Mouse (Mus musculus) small intestine, adult 2 months (tissue): Measurements from ENCODE around the gene Bmp2k. TPM values are rescaled to one million over a fixed set of nuclear protein-coding genes. Genes with fewer than 3 reads are reported as not detected.
"Not testable (repeated sequence)": the region's sequence is repeated elsewhere in the genome, so short reads cannot be mapped to it uniquely, and the experiment has no call there.

Experiments
- H3K27ac ChIP-seq: fragments of 200-500 bp; 2 replicates; pipeline ENCODE4 v1.5.1; 2012; ENCODE audit warnings: low read depth, low read length, control low read depth, inconsistent platforms; ENCODE audit not compliant: insufficient read depth
- H3K27me3 ChIP-seq: fragments of 200-500 bp; 2 replicates; pipeline ENCODE4 v1.6.1; 2012; ENCODE audit warnings: mild to moderate bottlenecking, moderate library complexity, low read length, inconsistent platforms; ENCODE audit not compliant: control insufficient read depth, insufficient read depth
- H3K36me3 ChIP-seq: fragments of 200-500 bp; 2 replicates; pipeline ENCODE4 v1.6.1; 2012; ENCODE audit warnings: mild to moderate bottlenecking, low read length, control low read depth, inconsistent platforms; ENCODE audit not compliant: control insufficient read depth, insufficient read depth
- H3K4me1 ChIP-seq: fragments of 200-500 bp; 2 replicates; pipeline ENCODE4 v1.6.1; 2012; ENCODE audit warnings: low read length, inconsistent platforms, mixed read lengths; ENCODE audit not compliant: control insufficient read depth, insufficient read depth, insufficient read length
- H3K4me3 ChIP-seq: fragments of 200-500 bp; 2 replicates; pipeline ENCODE4 v1.5.1; 2012; ENCODE audit warnings: low read depth, mild to moderate bottlenecking, control low read depth, inconsistent platforms, low read length, moderate library complexity
- CTCF ChIP-seq: fragments of 200-500 bp; IDR thresholded peaks from 2 replicates; pipeline ENCODE4 v1.5.1; 2012; ENCODE audit warnings: low read depth, mild to moderate bottlenecking, control low read depth, inconsistent platforms, low read length, moderate library complexity, mixed read lengths; ENCODE audit not compliant: insufficient replicate concordance, insufficient read length; ENCODE audit errors: extremely low read depth
- POLR2A ChIP-seq: fragments of 200-500 bp; IDR thresholded peaks from 2 replicates; pipeline ENCODE4 v1.6.1; 2012; ENCODE audit warnings: low read depth, mild to moderate bottlenecking, control low read depth, inconsistent platforms, low read length, moderate library complexity
- WGBS: fragments of 180-500 bp; shearing (Covaris S2); methylation state at CpG from one replicate; pipeline ENCODE4 v1.1.7; 2018; 5-methylcytosine and 5-hydroxymethylcytosine counted together
- polyA plus RNA-seq: library from polyadenylated mRNA; depleted of rRNA; stranded (reverse); fragments of >200 nt; gene quantifications from 2 replicates; pipeline ENCODE4 v1.2.3, GENCODE M21; 2012

Gene Bmp2k
- polyA plus RNA-seq, 1 experiment = 13.0 TPM

GRCm38 (mm10) chr5:97015781-97016508 lies 18.5 kb downstream of the Bmp2k start:
- Histone ChIP-seq H3K27me3 (no peaks in the 10 kb centered on the region), H3K36me3 (no peaks in the 10 kb centered on the region; the same call in 1 of the 2 replicates), H3K27ac (no peak overlapping the region), H3K4me3 (no peak overlapping the region), H3K4me1 (peaks cover 17% of the 10 kb centered on the region)
- 45% methylated on average over 11 of the region's 11 CpGs for WGBS
- TF ChIP-seq POLR2A = no peak
- TF ChIP-seq CTCF = no peak

DNA sequence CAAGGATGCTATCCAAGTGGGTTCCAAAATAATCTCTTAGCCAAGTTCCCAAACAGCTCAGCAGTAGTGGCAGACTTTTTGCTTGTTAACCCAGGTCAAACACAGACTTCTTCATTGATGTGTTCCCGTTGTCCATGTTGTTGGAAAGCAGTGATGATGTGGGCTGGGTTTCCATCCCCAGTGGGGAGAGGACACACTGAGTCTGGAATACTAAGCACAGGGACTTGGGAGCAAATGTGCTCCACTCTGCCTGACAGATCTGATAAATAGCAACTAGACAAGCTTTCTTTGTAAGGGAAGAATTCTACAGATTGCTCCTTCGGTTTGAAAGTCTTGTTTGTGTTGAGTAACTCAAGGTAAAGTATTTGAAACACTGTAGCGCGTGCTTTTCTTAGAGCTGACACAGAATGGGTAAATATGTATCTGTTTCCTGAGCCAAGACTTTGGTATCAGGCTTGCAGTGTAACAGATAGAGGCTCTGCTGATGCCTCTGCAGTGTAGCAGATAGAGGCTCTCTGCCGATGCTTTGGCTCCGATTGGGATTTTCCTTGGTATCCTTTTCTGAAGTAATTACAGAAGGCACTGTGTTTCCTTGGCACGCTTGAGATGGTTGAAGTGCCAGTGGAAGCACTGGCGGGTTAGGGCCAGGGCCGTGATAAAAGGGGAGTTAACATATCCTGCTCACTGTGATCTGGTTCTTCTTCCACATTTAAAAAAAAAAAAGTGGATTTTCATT lies 19.5 kb downstream of the Bmp2k start:
- Histone ChIP-seq H3K27me3 (no peaks in the 10 kb centered on the region), H3K4me3 (no peak overlapping the region), H3K27ac (no peak overlapping the region), H3K36me3 (no peaks in the 10 kb centered on the region; the same call in 1 of the 2 replicates), H3K4me1 (peaks cover 17% of the 10 kb centered on the region)
- WGBS = 84% methylated on average over 9 of the region's 9 CpGs
- TF ChIP-seq POLR2A = no peak
- no peak for TF ChIP-seq CTCF

- Histone ChIP-seq H3K27ac (peak overlapping the region; percentile 50), H3K4me1 (peaks cover 16% of the 10 kb centered on the region), H3K36me3 (no peaks in the 10 kb centered on the region; the same call in 1 of the 2 replicates), H3K27me3 (no peaks in the 10 kb centered on the region), H3K4me3 (no peak overlapping the region)
- WGBS = 48% methylated on average over 15 of the region's 15 CpGs
- TF ChIP-seq CTCF = no peak
- no peak for TF ChIP-seq POLR2A
Measured at GRCm38 (mm10) chr5:97022305-97023278, 25.1 kb downstream of the Bmp2k start.

- TF ChIP-seq POLR2A (no peak), CTCF (no peak)
- peaks cover 16% of the 10 kb centered on the region for H3K4me1 ChIP-seq
- H3K4me3 ChIP-seq = no peak overlapping the region
- H3K36me3 ChIP-seq = peaks cover 14% of the 10 kb centered on the region
- H3K27ac ChIP-seq = no peak overlapping the region
- no peaks in the 10 kb centered on the region for H3K27me3 ChIP-seq
- WGBS = 77% methylated on average over 5 of the region's 5 CpGs
Measured at GRCm38 (mm10) chr5:97024834-97025233, 27.3 kb downstream of the Bmp2k start.

- peaks cover 16% of the 10 kb centered on the region for H3K4me1 ChIP-seq
- no peak overlapping the region for H3K4me3 ChIP-seq
- no peaks in the 10 kb centered on the region for H3K27me3 ChIP-seq
- H3K36me3 ChIP-seq = peaks cover 16% of the 10 kb centered on the region
- 60% methylated on average over 6 of the region's 6 CpGs for WGBS
- TF ChIP-seq POLR2A = no peak
- no peak for TF ChIP-seq CTCF
- H3K27ac ChIP-seq = no peak overlapping the region
Measured at GRCm38 (mm10) chr5:97025650-97026049, 28.2 kb downstream of the Bmp2k start.

- Histone ChIP-seq H3K36me3 (peaks cover 26% of the 10 kb centered on the region), H3K4me3 (no peak overlapping the region), H3K4me1 (peaks cover 12% of the 10 kb centered on the region), H3K27me3 (no peaks in the 10 kb centered on the region), H3K27ac (no peak overlapping the region)
- 90% methylated on average over 8 of the region's 8 CpGs for WGBS
- no peak for TF ChIP-seq POLR2A
- TF ChIP-seq CTCF = no peak
Measured at GRCm38 (mm10) chr5:97028004-97028403, 30.5 kb downstream of the Bmp2k start.

GRCm38 (mm10) chr5:97028840-97029239 lies 31.4 kb downstream of the Bmp2k start:
- not testable (repeated sequence) for H3K27ac ChIP-seq, H3K4me3 ChIP-seq, H3K27me3 ChIP-seq
- H3K36me3 ChIP-seq = peaks cover 31% of the 10 kb centered on the region
- WGBS = 69% methylated on average over 1 of the region's 1 CpGs
- H3K4me1 ChIP-seq = peaks cover 12% of the 10 kb centered on the region
